Comparison of ENCODE assay signal across 20 mouse cellular contexts in the genomic region with DNA sequence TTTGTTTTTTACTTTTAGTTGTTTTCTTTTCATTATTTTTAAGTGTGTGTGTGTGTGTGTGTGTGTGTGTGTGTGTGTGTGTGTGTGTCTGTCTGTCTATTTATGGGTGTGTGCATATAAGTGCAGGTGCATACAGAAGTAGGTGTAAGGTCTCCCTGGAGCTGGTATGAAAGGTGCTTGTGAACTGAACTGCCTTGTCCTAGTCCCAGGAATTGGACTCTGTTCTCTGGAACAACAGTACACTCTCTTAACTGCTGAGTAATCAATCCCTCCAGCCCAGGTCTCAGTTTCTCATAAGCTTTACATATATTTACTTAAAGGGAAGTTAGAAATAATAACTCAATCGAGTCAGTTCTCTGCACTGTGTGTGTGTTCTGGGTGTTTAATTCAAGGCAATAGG. TPM values are rescaled to one million over a fixed set of nuclear protein-coding genes. Genes with fewer than 3 reads are reported as not detected.
DNase-seq lines count a peak whose midpoint lies in the region; ATAC-seq and TF ChIP-seq lines count a peak whose summit lies in the region.
"Had no signal": no experiment of that assay in that cellular context is flagged by ENCODE, and none has a peak within 500 bp of the region (broad histone marks: within the 10 kb centered on the region; RNA-seq: fewer than 3 reads in every experiment).

No protein-coding gene starts in this region.

- H3K27ac ChIP-seq in liver, postnatal 0 days (ENCODE audit: low read depth) = no peak overlapping the region
- no peak overlapping the region for H3K27ac ChIP-seq in intestine, embryonic 16.5 days (ENCODE audit: low read length)
- no peak overlapping the region for H3K27ac ChIP-seq in stomach, postnatal 0 days (replicated peaks)
- H3K27ac ChIP-seq: embryonic facial prominence, embryonic 10.5 days; embryonic facial prominence, embryonic 12.5 days; forebrain, embryonic 13.5 days; forebrain, embryonic 15.5 days had no signal

- H3K9ac ChIP-seq in liver, postnatal 0 days (replicated peaks) = no peak overlapping the region
- H3K9ac ChIP-seq in intestine, embryonic 16.5 days (ENCODE audit: low read depth, low read length) = no peak overlapping the region
- H3K9ac ChIP-seq in stomach, postnatal 0 days (ENCODE audit: low read length) = no peak overlapping the region
- H3K9ac ChIP-seq: embryonic facial prominence, embryonic 12.5 days; forebrain, embryonic 13.5 days; forebrain, embryonic 15.5 days had no signal

- TF ChIP-seq EP300 in liver, postnatal 0 days (IDR thresholded peaks at IDR 0.05; ENCODE audit: low read depth) = no peak
- TF ChIP-seq EP300 in stomach, postnatal 0 days (optimal IDR thresholded peaks at IDR 0.05) = no peak

- peaks cover 6% of the 10 kb centered on the region; the same call in 1 of the 2 replicates for H3K36me3 ChIP-seq in liver, postnatal 0 days (replicated peaks; ENCODE audit: insufficient read depth, low read length)
- no peaks in the 10 kb centered on the region for H3K36me3 ChIP-seq in intestine, embryonic 16.5 days (ENCODE audit: control insufficient read depth, insufficient read depth, low read length)
- no peaks in the 10 kb centered on the region for H3K36me3 ChIP-seq in stomach, postnatal 0 days (ENCODE audit: control insufficient read depth, insufficient read depth, low read length)
- H3K36me3 ChIP-seq: embryonic facial prominence, embryonic 12.5 days had no signal

- peak; percentile 9 for DNase-seq in kidney, adult 9 months
- DNase-seq in kidney, postnatal 4 days = no peak
- no peak for DNase-seq in liver, postnatal 0 days
- DNase-seq in liver = no peak
- no peak for DNase-seq in stomach, postnatal 0 days (ENCODE audit: low spot score)
- no peak for DNase-seq in heart, adult 9 months (ENCODE audit: low spot score in 2 of 2)
- DNase-seq in left cerebral cortex, postnatal 10 days (ENCODE audit: extremely low spot score in 1 of 2, low spot score in 2 of 2) = no peak
- DNase-seq: adrenal gland, adult 2 months; adrenal gland, postnatal 10 days; adrenal gland, postnatal 25 days; cerebellum, adult 11-12 months; cerebellum, adult 2 months; cerebellum, adult 9-10 months; cerebellum, postnatal 10 days; cerebellum, postnatal 25 days had no signal

- no peak overlapping the region for H3K4me3 ChIP-seq in liver, postnatal 0 days (ENCODE audit: low read depth, low read length)
- H3K4me3 ChIP-seq in intestine, embryonic 16.5 days (ENCODE audit: low read length) = no peak overlapping the region
- H3K4me3 ChIP-seq in stomach, postnatal 0 days (ENCODE audit: low read depth, low read length) = no peak overlapping the region
- H3K4me3 ChIP-seq: embryonic facial prominence, embryonic 10.5 days; embryonic facial prominence, embryonic 12.5 days; forebrain, embryonic 13.5 days; forebrain, embryonic 15.5 days had no signal

- WGBS in liver, postnatal 0 days (ENCODE audit: insufficient replicate concordance) = 55% methylated on average over 1 of the region's 1 CpGs
- WGBS in intestine, embryonic 16.5 days = 34% methylated on average over 1 of the region's 1 CpGs
- WGBS in stomach, postnatal 0 days = 30% methylated on average over 1 of the region's 1 CpGs

- H3K4me2 ChIP-seq in liver, postnatal 0 days (ENCODE audit: low read depth, low read length) = no peak overlapping the region
- H3K4me2 ChIP-seq in intestine, embryonic 16.5 days (ENCODE audit: low read depth, low read length) = no peak overlapping the region
- H3K4me2 ChIP-seq in stomach, postnatal 0 days (replicated peaks; ENCODE audit: low read depth) = no peak overlapping the region
- H3K4me2 ChIP-seq: embryonic facial prominence, embryonic 12.5 days; forebrain, embryonic 13.5 days; forebrain, embryonic 15.5 days had no signal

- no peak for TF ChIP-seq CTCF in liver, postnatal 0 days (IDR thresholded peaks at IDR 0.05; ENCODE audit: low read depth)
- no peak for TF ChIP-seq CTCF in stomach, postnatal 0 days (IDR thresholded peaks at IDR 0.05; ENCODE audit: low read depth)

- no peaks in the 10 kb centered on the region for H3K9me3 ChIP-seq in liver, postnatal 0 days (ENCODE audit: low read length)
- H3K9me3 ChIP-seq in intestine, embryonic 16.5 days (ENCODE audit: control insufficient read depth, low read length) = no peaks in the 10 kb centered on the region
- no peaks in the 10 kb centered on the region for H3K9me3 ChIP-seq in stomach, postnatal 0 days (ENCODE audit: control insufficient read depth, low read length)
- H3K9me3 ChIP-seq: embryonic facial prominence, embryonic 10.5 days; embryonic facial prominence, embryonic 12.5 days; forebrain, embryonic 13.5 days; forebrain, embryonic 15.5 days had no signal

- intact Hi-C loops in left cerebral cortex, postnatal 10 days (cut with DNase I) = no loop called here

- no peaks in the 10 kb centered on the region for H3K27me3 ChIP-seq in liver, postnatal 0 days (ENCODE audit: insufficient read depth, low read length)
- no peaks in the 10 kb centered on the region for H3K27me3 ChIP-seq in intestine, embryonic 16.5 days (replicated peaks; ENCODE audit: control insufficient read depth, insufficient read depth, low read length)
- H3K27me3 ChIP-seq in stomach, postnatal 0 days (ENCODE audit: control insufficient read depth, insufficient read depth, low read length) = no peaks in the 10 kb centered on the region
- H3K27me3 ChIP-seq: embryonic facial prominence, embryonic 12.5 days; forebrain, embryonic 13.5 days; forebrain, embryonic 15.5 days had no signal

- ATAC-seq in liver, postnatal 0 days = 0 out of 2 replicates have a peak, but pooled peaks have one; percentile 25
- peak; percentile 75; the same call in 1 of the 2 replicates for ATAC-seq in intestine, embryonic 16.5 days
- peak; percentile 84 for ATAC-seq in stomach, postnatal 0 days (ENCODE audit: low FRiP score, low TSS enrichment)
- ATAC-seq: forebrain, embryonic 13.5 days; forebrain, embryonic 15.5 days had no signal

- H3K4me1 ChIP-seq in liver, postnatal 0 days (ENCODE audit: insufficient read depth) = no peaks in the 10 kb centered on the region
- peaks cover 2% of the 10 kb centered on the region; the same call in 1 of the 2 replicates for H3K4me1 ChIP-seq in intestine, embryonic 16.5 days (ENCODE audit: control insufficient read depth, insufficient read depth, low read length)
- H3K4me1 ChIP-seq in stomach, postnatal 0 days (replicated peaks; ENCODE audit: control insufficient read depth, insufficient read depth) = no peaks in the 10 kb centered on the region
- H3K4me1 ChIP-seq: embryonic facial prominence, embryonic 10.5 days; embryonic facial prominence, embryonic 12.5 days; forebrain, embryonic 13.5 days; forebrain, embryonic 15.5 days had no signal

RNA-seq across cellular contexts. Expression of a gene that starts 25.7 kb away (rescaled TPM):
- polyA plus RNA-seq in liver, postnatal 0 days (2015; fragmentation: Nextera tagmentation; extraction: Ambion mirVana) = 8.4 and 10.8 TPM in 2 replicates
- polyA plus RNA-seq in intestine, embryonic 16.5 days (2015; fragmentation: Nextera tagmentation; extraction: Ambion mirVana) = 14.3 and 15.8 TPM in 2 replicates
- polyA plus RNA-seq in stomach, postnatal 0 days (2015; fragmentation: Nextera tagmentation; extraction: Ambion mirVana) = 10.0 and 11.5 TPM in 2 replicates
- 100 to 1,000 TPM; 279 to 291 TPM for total RNA-seq in left cerebral cortex, postnatal 10 days (2021)

Comparison
In these comparisons a context has a peak if more than half of its experiments do, and no peak if none do; other contexts are left out.
1. ATAC-seq: peak in every context shown above with its lines; median percentile 84 in stomach, postnatal 0 days; 75 in intestine, embryonic 16.5 days; 25 in liver, postnatal 0 days.